Mouse (Mus musculus) heart, adult 9 months (tissue): ENCODE results near the gene Sik3.
"Not testable (repeated sequence)": the region's sequence is repeated elsewhere in the genome, so short reads cannot be mapped to it uniquely, and the experiment has no call there.

ENCODE experiments used
- DNase-seq, 2 experiments: peaks; one replicate each; pipeline ENCODE4 v3.0.0; 2022; ENCODE audit warnings: low spot score in 2 of 2

Sik3 gene

DNA sequence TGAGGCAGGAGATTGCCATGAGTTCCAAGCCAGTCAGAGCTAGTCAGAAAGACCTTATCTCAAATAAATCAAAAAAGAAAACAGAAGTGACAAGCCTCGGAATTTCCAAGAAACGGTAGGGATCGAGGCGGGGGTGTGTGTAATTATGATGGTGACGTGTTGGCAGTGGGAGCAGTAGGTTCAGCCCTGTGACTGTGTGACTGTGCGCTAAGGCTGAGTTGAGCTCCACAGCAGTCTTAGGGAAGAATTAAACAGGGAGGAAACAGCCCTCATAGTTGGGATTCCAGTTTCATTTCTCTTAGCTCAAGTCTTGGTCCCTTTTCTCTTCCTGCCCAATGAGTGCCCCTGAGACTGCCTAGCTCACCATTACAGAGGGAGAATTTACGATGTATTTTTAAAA is 98.0 kb downstream of the Sik3 start:
- DNase-seq, result peak; percentile 41 to 42

DNA sequence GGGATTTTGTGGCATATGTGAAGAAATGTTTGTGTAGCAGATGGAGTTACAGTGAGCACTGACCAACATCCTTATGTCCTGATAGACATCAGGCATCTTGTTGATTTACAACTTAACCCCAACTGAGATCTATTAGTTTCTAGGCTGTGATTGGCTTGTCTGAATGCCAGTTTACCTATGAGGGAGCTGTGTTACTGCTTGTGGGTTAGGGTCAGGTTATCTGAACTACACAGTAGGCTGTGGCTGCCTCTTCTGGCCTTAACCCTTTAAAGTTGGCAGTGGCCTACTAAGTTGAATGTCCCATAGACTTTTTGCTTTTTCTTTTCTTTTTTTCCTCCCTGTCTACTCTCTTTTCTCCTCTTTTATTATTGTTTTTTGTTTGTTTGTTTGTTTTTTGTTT is 98.7 kb downstream of the Sik3 start:
- DNase-seq, result no peak

DNA sequence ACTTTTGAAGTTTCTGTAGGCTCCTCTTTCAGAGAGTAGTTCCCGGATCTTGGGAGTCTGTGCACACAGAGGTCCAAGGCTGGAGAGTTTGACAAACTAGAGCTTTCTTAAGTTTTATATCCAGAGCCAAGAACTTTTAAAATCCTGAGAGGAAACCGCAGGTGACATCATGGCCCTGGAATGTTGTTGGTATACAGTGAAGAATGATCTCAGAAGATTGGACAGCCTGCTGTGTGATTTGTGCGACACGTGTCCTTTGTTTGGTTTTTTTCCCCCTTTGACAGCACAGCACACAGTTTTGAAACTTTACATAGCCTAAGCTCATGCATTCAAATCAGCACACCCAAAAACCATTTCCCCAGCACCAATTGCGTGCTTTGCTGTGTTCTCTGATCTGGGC is 99.6 kb downstream of the Sik3 start:
- DNase-seq, result peak; percentile 53 to 74

- DNase-seq, result no peak
Observed at GRCm38 (mm10) chr9:46118844-46119385, 106.3 kb downstream of the Sik3 start.

- peak; percentile 80 to 83 for DNase-seq
Observed at GRCm38 (mm10) chr9:46119943-46120441, 107.4 kb downstream of the Sik3 start.

DNA sequence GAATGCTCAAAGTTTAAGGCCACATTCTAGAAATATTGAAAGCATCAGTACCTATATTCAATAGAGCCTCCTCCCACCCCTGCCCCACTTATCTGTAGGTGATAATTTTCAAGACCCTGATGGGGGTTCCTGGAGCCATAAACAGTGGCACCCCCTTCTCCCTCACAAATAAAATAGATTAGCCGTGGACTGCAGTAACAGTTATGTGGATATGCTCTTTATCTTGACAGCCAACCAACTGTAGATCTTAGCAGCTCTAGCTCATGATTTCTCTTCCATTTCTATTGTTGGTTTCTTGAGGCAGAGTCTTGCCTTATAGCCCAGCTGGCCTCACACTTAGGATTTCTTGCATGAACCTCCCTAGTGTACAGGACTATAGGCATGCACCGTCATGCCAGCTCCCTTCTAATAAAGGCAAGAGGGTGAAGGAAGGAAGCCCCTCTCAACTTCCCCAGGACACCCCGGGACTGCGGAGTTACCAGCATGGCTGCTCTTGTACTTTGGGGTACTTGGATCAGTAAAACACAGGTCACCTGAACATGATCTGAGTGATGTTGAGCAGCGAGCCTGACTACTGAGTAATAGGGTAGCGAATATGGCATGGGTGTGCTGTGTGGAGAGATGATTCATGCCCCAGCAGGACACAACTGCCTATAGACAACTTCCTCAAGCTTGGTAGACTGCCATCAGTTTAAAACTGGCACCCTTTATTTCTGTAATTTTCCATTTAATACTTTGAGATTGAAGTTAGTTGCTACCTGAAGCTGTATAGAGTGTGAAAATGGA is 108.0 kb downstream of the Sik3 start:
- DNase-seq, result no peak

GRCm38 (mm10) chr9:46121486-46121885 is 108.9 kb downstream of the Sik3 start:
- DNase-seq, result no peak

DNA sequence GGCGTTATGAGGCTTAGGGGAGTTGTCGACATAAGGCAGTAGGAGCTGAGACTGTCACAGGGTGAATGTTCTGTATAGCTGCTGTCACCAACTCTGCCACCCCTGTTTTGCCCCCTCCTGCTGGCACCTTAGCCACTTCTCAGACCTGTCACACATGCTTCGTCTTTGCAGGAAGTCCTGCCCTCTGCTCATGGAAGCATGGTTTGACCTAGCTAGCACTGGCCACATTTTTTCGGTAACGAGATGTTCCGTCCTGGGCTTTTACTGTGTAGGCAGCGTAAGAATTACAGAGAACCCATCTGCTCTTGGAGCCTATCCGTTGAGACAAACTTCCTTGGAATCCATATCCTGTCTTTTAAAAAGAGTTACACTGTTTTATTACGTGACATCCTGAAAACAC is 110.1 kb downstream of the Sik3 start:
- no peak for DNase-seq

DNA sequence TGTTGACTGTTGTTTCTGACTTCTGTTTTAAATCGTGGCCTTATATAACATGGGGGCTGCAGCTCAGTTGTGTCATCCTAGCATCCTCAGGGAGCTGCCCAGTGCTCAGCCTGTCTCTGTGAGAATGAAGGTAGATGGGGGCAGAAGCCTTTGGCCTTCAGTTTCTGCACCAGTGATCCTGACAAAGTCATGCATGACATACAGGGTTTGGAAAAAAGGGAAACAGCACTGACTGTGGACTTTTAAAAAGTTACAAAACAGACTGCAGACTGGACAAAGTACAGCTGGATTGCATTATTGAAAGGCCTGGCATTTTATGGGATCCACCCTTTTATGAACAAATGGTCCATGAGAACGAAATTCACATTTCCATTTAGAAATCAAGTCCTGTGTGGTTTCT is 113.7 kb downstream of the Sik3 start:
- DNase-seq, result no peak

DNA sequence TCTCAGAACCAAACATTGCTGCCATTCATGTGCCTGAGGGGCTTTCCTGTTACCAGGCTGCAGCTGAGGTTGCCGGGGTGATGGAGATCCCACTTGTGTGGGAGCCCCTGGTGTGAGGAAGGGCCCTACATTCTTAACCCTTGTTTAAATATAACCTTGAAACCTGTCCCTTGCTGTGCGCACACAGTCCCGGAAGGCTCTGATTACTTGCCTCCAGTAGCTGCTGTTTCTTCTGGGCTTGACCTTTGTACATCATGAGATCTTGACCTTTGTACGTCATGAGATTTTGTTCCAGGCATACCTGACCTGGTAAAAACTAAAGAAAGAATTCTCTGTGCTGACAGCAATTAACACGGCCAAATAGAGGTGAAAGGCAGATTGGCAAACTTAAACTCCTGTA is 114.7 kb downstream of the Sik3 start:
- DNase-seq, result no peak

- DNase-seq, result no peak
Observed at GRCm38 (mm10) chr9:46129241-46129640, 116.6 kb downstream of the Sik3 start.

DNA sequence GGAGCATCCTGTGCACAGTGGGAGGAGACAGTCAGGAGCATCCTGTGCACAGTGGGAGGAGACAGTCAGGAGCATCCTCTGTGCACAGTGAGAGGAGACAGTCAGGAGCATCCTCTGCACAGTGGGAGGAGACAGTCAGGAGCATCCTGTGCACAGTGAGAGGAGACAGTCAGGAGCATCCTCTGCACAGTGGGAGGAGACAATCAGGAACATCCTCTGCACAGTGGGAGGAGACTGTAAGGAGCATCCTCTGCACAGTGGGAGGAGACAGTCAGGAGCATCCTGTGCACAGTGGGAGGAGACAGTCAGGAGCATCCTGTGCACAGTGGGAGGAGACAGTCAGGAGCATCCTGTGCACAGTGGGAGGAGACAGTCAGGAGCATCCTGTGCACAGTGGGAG is 120.2 kb downstream of the Sik3 start:
- DNase-seq, result not testable (repeated sequence)

DNA sequence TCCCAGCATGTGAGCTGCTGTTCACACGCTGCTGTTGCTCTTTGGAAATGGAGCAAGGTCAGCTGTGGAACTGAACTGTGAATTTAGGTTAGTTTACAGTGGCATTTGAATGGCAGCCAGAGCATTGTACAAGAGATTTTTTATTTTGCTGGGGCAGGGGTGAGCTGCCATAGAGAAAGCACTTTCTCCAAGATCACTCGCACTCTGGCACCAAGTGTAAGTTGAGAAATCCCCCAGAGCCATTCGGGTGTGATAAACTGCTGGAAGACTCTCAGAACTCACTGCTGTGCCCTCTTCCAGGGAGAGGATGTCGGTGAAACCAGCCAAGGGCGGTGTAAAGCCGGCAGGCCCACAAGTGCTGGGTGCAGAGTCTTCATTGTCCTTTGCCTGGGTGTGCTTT is 126.2 kb downstream of the Sik3 start:
- DNase-seq, result no peak

DNA sequence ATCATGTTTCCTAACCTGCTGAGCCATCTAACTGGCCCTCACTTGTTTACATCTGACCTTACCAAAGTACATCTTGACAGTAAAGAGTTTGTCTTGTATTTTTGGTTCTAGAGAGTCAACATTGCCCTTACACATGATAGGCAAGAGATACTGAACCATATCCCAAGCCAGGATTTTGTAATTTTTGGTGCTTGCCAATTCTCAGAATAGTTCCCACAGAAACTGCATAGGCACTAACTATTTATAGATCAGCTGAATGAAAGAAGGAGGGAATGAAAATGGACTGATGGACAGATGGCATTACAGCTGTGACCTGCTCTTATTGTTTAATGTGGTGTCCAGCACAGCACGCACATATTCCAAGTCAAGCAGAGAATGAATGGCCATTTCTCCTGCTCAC is 128.2 kb downstream of the Sik3 start:
- DNase-seq, result no peak

DNA sequence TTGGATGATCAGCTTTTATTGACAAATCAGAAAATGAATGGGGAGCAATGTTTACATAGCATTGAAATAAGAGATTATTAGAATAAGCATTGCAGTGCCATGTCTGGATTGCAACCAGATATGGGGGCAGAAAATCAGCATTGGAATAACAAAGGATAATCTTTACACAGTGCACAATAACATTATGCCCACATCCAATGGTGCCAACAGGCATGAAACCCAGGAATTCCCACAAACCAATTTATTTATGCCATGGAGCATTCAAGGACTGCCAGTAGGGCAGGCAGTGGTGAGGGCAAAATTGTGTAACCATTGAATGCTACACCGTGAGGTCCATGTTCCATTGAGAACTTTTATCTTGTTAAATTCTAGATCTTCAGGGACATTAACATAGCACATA is 129.4 kb downstream of the Sik3 start:
- DNase-seq, result no peak

GRCm38 (mm10) chr9:46142492-46142891 is 129.9 kb downstream of the Sik3 start:
- DNase-seq, result no peak

- no peak for DNase-seq
Observed at GRCm38 (mm10) chr9:46144976-46145375, 132.4 kb downstream of the Sik3 start.

GRCm38 (mm10) chr9:46146437-46146836 is 133.8 kb downstream of the Sik3 start:
- DNase-seq, result no peak

GRCm38 (mm10) chr9:46148723-46149122 is 136.1 kb downstream of the Sik3 start:
- no peak for DNase-seq

DNA sequence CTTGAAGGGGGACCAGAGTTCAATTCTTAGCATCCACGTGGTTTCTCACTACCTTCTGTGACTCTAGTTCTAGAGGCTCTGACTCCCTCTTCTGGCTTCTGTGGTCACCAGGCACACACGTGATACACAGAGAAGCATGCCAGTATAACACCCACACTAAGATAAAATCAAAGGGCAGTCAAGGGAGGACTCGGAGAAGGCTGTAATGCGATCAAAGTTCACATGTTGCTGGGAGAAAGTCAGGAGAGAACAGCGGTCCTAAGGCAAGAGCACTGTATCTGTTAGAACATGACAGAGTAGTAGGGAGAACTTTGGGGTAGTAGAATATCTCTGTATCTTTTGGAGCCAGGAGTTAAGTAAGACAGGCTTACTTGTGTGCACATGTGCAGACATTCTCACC is 136.8 kb downstream of the Sik3 start:
- DNase-seq, result no peak

- DNase-seq, result peak; percentile 54 to 62
Observed at GRCm38 (mm10) chr9:46150116-46150515, 137.5 kb downstream of the Sik3 start.

- no peak for DNase-seq
Observed at GRCm38 (mm10) chr9:46150890-46151703, 138.5 kb downstream of the Sik3 start.

- peak in 1 of 2 experiments; percentile 25 for DNase-seq
Observed at GRCm38 (mm10) chr9:46151704-46152040, 139.1 kb downstream of the Sik3 start.
